Mouse (Mus musculus) kidney, postnatal 0 days (tissue): ENCODE measurements around the gene Camkv. TPM values are rescaled to one million over a fixed set of nuclear protein-coding genes. Genes with fewer than 3 reads are reported as not detected.

Experiments
- ATAC-seq: fragments of 200-750 bp; cut with Nextera tagmentation; replicated peaks from 2 replicates; pipeline ENCODE4 v1.8.0; 2017; ENCODE audit warnings: low read depth, moderate number of reproducible peaks, moderate TSS enrichment, moderate library complexity; ENCODE audit not compliant: low FRiP score
- DNase-seq: peaks from one replicate; pipeline ENCODE4 v3.0.0-alpha.2; 2016; ENCODE audit warnings: low spot score
- H3K27ac ChIP-seq: fragments of 300-500 bp; sonication (generic); 2 replicates; pipeline ENCODE4 v1.5.1; 2014; ENCODE audit warnings: mild to moderate bottlenecking
- H3K27me3 ChIP-seq: fragments of 300-500 bp; sonication (generic); 2 replicates; pipeline ENCODE4 v1.6.1; 2014; ENCODE audit warnings: low read length, mixed read lengths; ENCODE audit not compliant: insufficient read depth
- H3K36me3 ChIP-seq: fragments of 300-500 bp; sonication (generic); 2 replicates; pipeline ENCODE4 v1.6.1; 2014; ENCODE audit warnings: low read length, mixed read lengths; ENCODE audit not compliant: insufficient read depth
- H3K4me1 ChIP-seq: fragments of 300-500 bp; sonication (generic); replicated peaks from 2 replicates; pipeline ENCODE4 v1.6.1; 2014; ENCODE audit warnings: antibody characterized with exemption, low read length, mixed read lengths; ENCODE audit not compliant: insufficient read depth
- H3K4me2 ChIP-seq: fragments of 300-500 bp; sonication (generic); 2 replicates; pipeline ENCODE4 v1.6.1; 2014; ENCODE audit warnings: mild to moderate bottlenecking, low read length, moderate library complexity, mixed read lengths
- H3K4me3 ChIP-seq: fragments of 300-500 bp; sonication (generic); replicated peaks from 2 replicates; pipeline ENCODE4 v1.5.1; 2014; ENCODE audit warnings: low read depth, low read length
- H3K9ac ChIP-seq: fragments of 300-500 bp; sonication (generic); 2 replicates; pipeline ENCODE4 v1.6.1; 2014; ENCODE audit warnings: low read depth, low read length
- H3K9me3 ChIP-seq: fragments of 300-500 bp; sonication (generic); replicated peaks from 2 replicates; pipeline ENCODE4 v1.6.1; 2016; ENCODE audit warnings: low read length, inconsistent platforms, mixed read lengths
- CTCF ChIP-seq: IDR thresholded peaks from 2 replicates; pipeline ENCODE4 v1.5.1; 2016; ENCODE audit warnings: antibody characterized with exemption, low read depth, mild to moderate bottlenecking, moderate library complexity
- WGBS: fragments of 180-500 bp; shearing (Covaris S2); extraction: QIAGEN DNeasy Blood & Tissue Kit; methylation state at CpG from one replicate; pipeline ENCODE4 v1.1.7; 2014; 5-methylcytosine and 5-hydroxymethylcytosine counted together
- polyA plus RNA-seq: library from polyadenylated mRNA; unstranded; fragments of >200 nt; fragmentation: Nextera tagmentation; extraction: Ambion mirVana; gene quantifications from 2 replicates; pipeline ENCODE4 v1.2.1, GENCODE M21; 2015

The Camkv gene
- polyA plus RNA-seq, 1 experiment from 2014 or later = 0.95 TPM

DNA sequence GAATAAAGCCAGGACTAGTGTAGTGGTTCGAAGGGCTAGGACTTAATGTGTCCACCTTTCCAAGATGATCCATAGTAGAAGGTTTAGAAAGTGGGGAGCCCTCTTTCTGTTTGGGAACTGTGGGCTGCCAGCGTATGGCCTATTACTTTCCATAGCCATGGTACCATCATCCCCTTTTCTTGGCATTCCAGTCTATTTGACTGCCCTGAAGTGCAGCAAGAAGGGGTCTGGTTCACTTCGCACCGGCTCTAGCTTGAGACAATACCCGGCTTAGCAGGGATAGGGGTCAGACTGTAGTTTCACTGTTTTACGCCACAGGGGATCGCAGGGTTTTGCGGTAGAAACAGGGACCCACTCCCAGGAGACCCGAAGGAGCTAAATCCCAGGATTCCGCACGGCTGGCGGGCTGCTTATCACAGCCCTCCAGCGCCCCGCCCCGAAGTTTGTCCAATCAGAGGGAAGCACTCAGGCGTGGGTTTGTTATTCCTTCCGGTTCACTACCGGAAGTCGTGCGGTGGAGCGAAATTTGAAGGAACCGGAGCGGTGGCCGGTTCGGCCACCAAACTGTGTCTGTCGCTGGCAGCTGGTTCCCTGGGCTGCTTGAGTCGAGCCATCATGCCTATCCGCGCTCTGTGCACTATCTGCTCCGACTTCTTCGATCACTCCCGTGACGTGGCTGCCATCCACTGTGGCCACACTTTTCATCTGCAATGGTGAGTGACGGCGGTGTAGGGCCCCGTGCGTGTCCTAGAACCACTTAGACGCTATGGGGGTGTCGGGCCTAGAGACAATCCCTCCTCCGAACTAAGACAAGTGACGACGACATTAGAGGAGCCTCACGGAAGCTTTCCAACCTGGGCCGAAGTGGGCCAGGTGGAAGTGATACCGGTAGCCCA lies 15.2 kb downstream of the Camkv start:
- Histone ChIP-seq H3K4me1 (no peaks in the 10 kb centered on the region), H3K27me3 (no peaks in the 10 kb centered on the region), H3K36me3 (no peaks in the 10 kb centered on the region), H3K9ac (peak overlapping the region; percentile 55), H3K27ac (0 out of 2 replicates have a peak overlapping the region, but pooled peaks have one; percentile 38), H3K9me3 (no peaks in the 10 kb centered on the region), H3K4me2 (peak overlapping the region; percentile 71), H3K4me3 (peak overlapping the region; percentile 58)
- peak; percentile 96 for DNase-seq
- peak; percentile 93 for ATAC-seq
- TF ChIP-seq CTCF = no peak
- WGBS = 19% methylated on average over 45 of the region's 45 CpGs

DNA sequence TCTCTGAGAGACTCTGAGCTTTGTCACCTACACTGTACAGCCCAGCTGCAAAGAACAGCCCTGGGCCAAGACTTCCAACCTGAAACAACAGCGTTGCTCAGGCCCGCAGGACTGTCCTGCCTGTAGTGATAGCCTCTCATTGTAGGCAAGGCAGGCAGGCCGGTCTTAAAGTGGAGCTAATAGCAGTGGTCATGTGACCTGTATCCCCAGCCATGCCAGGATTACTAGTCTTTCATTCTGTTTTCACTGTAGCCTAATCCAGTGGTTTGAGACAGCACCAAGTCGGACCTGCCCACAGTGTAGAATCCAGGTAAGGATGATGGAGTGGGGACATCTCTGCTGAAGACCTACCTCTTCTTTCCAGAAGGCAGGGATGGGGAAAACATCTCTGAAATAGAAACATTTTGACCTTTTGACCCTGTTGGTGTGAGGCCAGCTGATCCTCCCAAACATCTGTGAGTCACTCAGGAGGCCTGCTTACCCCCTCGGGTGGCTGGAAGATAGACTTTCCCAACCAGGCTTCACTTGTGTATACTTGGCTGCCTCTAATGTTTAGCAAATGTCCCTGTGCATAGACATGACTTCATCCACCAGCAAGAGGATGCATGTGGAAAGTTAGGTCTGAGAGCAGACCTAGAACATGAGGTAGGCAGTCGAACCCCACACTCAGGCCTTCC lies 20.3 kb downstream of the Camkv start:
- Histone ChIP-seq H3K27me3 (no peaks in the 10 kb centered on the region), H3K9ac (no peak overlapping the region), H3K4me3 (no peak overlapping the region), H3K27ac (no peak overlapping the region), H3K36me3 (peaks cover 9% of the 10 kb centered on the region), H3K4me1 (no peaks in the 10 kb centered on the region), H3K4me2 (no peak overlapping the region), H3K9me3 (no peaks in the 10 kb centered on the region)
- DNase-seq (no peak), ATAC-seq (no peak)
- 83% methylated on average over 6 of the region's 6 CpGs for WGBS
- no peak for TF ChIP-seq CTCF

DNA sequence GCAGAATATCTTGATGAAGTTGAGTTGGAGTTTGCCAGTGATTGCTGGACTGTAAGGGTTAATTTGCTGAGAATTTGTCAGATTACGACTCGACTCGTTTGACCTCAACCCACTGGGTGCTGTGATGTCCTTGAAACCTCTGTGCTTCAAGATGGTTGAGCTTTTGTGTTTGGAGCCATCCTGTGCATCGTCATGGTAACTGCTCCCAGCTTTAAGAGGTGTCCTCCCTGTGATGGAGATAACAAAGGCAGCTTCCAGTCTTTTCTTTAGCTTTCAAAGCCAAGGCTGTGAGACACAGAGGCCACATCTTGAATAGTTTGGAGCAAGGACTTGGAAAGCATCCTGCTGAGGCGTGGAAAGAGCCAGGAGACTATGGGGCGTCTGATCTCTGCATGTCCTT lies 21.7 kb downstream of the Camkv start:
- Histone ChIP-seq H3K27ac (no peak overlapping the region), H3K27me3 (no peaks in the 10 kb centered on the region), H3K4me2 (no peak overlapping the region), H3K4me1 (no peaks in the 10 kb centered on the region), H3K4me3 (no peak overlapping the region), H3K9ac (no peak overlapping the region), H3K36me3 (peaks cover 9% of the 10 kb centered on the region), H3K9me3 (no peaks in the 10 kb centered on the region)
- TF ChIP-seq CTCF = no peak
- ATAC-seq (no peak), DNase-seq (no peak)
- 64% methylated on average over 6 of the region's 6 CpGs for WGBS

DNA sequence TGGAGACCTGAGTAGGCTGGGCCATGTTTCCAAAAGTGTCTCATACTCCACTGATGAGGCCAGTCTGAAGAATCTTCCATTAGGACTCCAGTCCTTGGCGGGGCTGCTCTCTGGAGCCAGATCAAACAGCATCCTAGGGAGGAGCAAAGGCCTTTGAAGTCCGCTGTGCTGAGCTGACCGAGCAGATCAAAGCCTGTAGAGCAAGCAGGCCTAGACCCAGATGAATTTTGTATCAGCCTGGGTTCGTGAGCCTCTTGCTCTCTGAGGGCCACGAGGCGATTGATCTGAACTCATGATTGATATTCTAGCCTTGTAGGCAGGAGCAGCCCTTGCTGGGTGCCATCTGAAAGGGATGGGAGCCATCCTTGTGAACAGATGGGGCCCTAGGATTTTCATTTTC lies 24.4 kb downstream of the Camkv start:
- no peaks in the 10 kb centered on the region for H3K27me3 ChIP-seq
- no peak for ATAC-seq
- H3K4me2 ChIP-seq = no peak overlapping the region
- H3K9ac ChIP-seq = no peak overlapping the region
- H3K4me3 ChIP-seq = no peak overlapping the region
- peaks cover 9% of the 10 kb centered on the region for H3K36me3 ChIP-seq
- WGBS = 37% methylated on average over 6 of the region's 6 CpGs
- TF ChIP-seq CTCF = no peak
- DNase-seq = no peak
- H3K9me3 ChIP-seq = no peaks in the 10 kb centered on the region
- no peaks in the 10 kb centered on the region for H3K4me1 ChIP-seq
- no peak overlapping the region for H3K27ac ChIP-seq

DNA sequence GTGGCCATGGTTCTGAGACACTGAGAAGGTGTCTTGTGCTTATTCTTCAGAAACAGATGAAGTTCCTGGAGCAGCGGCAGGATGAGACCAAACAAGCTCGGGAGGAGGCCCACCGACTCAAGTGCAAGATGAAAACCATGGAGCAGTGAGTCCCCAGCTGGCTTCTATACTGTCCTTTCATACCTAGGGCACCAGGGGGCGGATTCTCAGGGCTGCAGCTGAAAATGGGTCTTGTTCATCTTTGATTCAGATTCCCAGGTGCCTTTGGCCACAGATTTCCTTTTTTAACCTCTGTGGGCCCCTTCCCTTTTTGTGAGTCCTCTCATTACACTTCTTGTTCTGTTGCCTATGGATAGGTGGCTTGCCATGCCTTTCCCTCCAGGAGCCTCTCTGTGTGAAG lies 25.5 kb downstream of the Camkv start:
- no peak overlapping the region for H3K4me3 ChIP-seq
- DNase-seq (peak; percentile 36), ATAC-seq (no peak)
- H3K36me3 ChIP-seq = peaks cover 9% of the 10 kb centered on the region
- no peaks in the 10 kb centered on the region for H3K9me3 ChIP-seq
- no peak overlapping the region for H3K4me2 ChIP-seq
- H3K4me1 ChIP-seq = no peaks in the 10 kb centered on the region
- peak; percentile 52 for TF ChIP-seq CTCF
- no peaks in the 10 kb centered on the region for H3K27me3 ChIP-seq
- no peak overlapping the region for H3K9ac ChIP-seq
- WGBS = 82% methylated on average over 4 of the region's 4 CpGs
- H3K27ac ChIP-seq = no peak overlapping the region

DNA sequence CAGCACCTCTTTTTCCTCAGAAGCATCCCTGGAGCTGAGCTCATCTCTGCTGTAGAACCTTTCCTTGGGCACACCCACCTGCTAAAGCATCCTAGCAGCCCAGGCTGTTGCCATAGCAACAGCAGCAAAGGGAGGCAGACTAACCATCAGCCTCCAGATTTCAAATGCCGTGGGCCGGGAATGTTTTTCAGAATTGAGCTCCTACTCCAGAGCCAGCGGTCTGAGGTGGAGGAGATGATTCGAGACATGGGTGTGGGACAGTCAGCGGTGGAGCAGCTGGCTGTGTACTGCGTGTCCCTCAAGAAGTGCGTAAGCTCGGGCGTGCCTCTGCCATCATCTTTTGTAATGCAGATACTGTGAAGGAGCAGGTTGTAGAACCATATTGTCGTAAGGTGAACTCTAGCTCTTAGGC lies 25.9 kb downstream of the Camkv start:
- Histone ChIP-seq H3K27me3 (no peaks in the 10 kb centered on the region), H3K4me3 (no peak overlapping the region), H3K9me3 (no peaks in the 10 kb centered on the region), H3K36me3 (peaks cover 9% of the 10 kb centered on the region), H3K9ac (no peak overlapping the region), H3K27ac (no peak overlapping the region), H3K4me2 (no peak overlapping the region), H3K4me1 (no peaks in the 10 kb centered on the region)
- 81% methylated on average over 10 of the region's 10 CpGs for WGBS
- DNase-seq = no peak
- ATAC-seq = no peak
- TF ChIP-seq CTCF = no peak
